Mouse (Mus musculus) midbrain, embryonic 11.5 days (tissue): ENCODE measurements at regions not wholly inside any gene's neighbourhood (a gene's known extent, or its start where the extent isn't known, plus 50 kb on each side); places are given as distances from the start of the nearest gene placed in this dataset.

Source experiments
- ATAC-seq: fragments of 200-750 bp; cut with Nextera tagmentation; 2 replicates; pipeline ENCODE4 v1.8.0; 2017; ENCODE audit warnings: moderate TSS enrichment, moderate library complexity; ENCODE audit not compliant: low FRiP score
- DNase-seq: peaks from one replicate; pipeline ENCODE4 v3.0.0; 2015; ENCODE audit warnings: low spot score; ENCODE audit errors: missing footprints
- H3K27ac ChIP-seq: fragments of 300-500 bp; sonication (generic); 2 replicates; pipeline ENCODE4 v1.5.1; 2014; ENCODE audit warnings: low read depth, low read length
- H3K27me3 ChIP-seq: fragments of 300-500 bp; sonication (generic); 2 replicates; pipeline ENCODE4 v1.6.1; 2014; ENCODE audit warnings: mild to moderate bottlenecking, low read length, moderate library complexity, mixed read lengths; ENCODE audit not compliant: control insufficient read depth, insufficient read depth
- H3K36me3 ChIP-seq: fragments of 300-500 bp; sonication (generic); 2 replicates; pipeline ENCODE4 v1.6.1; 2014; ENCODE audit warnings: mild to moderate bottlenecking, low read length, moderate library complexity, mixed read lengths; ENCODE audit not compliant: control insufficient read depth, insufficient read depth
- H3K4me1 ChIP-seq: fragments of 300-500 bp; sonication (generic); 2 replicates; pipeline ENCODE4 v1.6.1; 2014; ENCODE audit warnings: low read length; ENCODE audit not compliant: control insufficient read depth, insufficient read depth
- H3K4me2 ChIP-seq: fragments of 300-500 bp; sonication (generic); 2 replicates; pipeline ENCODE4 v1.6.1; 2014; ENCODE audit warnings: mild to moderate bottlenecking, moderate library complexity
- H3K4me3 ChIP-seq: fragments of 300-500 bp; sonication (generic); 2 replicates; pipeline ENCODE4 v1.5.1; 2014; ENCODE audit warnings: low read depth, low read length
- H3K9ac ChIP-seq: fragments of 300-500 bp; sonication (generic); 2 replicates; pipeline ENCODE4 v1.6.1; 2014; ENCODE audit warnings: low read length
- H3K9me3 ChIP-seq: fragments of 300-500 bp; sonication (generic); 2 replicates; pipeline ENCODE4 v1.6.1; 2016; ENCODE audit warnings: low read length; ENCODE audit not compliant: control insufficient read depth
- WGBS: fragments of 180-500 bp; shearing (Covaris S2); extraction: QIAGEN DNeasy Blood & Tissue Kit; methylation state at CpG from one replicate; pipeline ENCODE4 v1.1.7; 2014; 5-methylcytosine and 5-hydroxymethylcytosine counted together

- 83% methylated on average over 2 of the region's 2 CpGs for WGBS
- ATAC-seq: no peak
- no peaks in the 10 kb centered on the region for H3K4me1 ChIP-seq
Observed at GRCm38 (mm10) chr8:116289237-116289636, 215.5 kb upstream of the Dynlrb2 start.

GRCm38 (mm10) chr8:116283990-116284389, 220.8 kb upstream of the Dynlrb2 start:
- no peaks in the 10 kb centered on the region for H3K27me3 ChIP-seq
- WGBS: 66% methylated on average over 1 of the region's 3 CpGs
- H3K9me3 ChIP-seq: no peaks in the 10 kb centered on the region
- ATAC-seq (no peak), DNase-seq (no peak)
- no peak overlapping the region for H3K4me2 ChIP-seq
- no peak overlapping the region for H3K27ac ChIP-seq
- no peaks in the 10 kb centered on the region for H3K4me1 ChIP-seq
- H3K36me3 ChIP-seq: no peaks in the 10 kb centered on the region
- H3K9ac ChIP-seq: no peak overlapping the region
- H3K4me3 ChIP-seq: no peak overlapping the region

More at GRCm38 (mm10) chr8:116289237-116289636, 215.5 kb upstream of the Dynlrb2 start:
- H3K27ac ChIP-seq: no peak overlapping the region
- no peaks in the 10 kb centered on the region for H3K36me3 ChIP-seq
- H3K4me3 ChIP-seq: no peak overlapping the region
- DNase-seq: no peak
- H3K9ac ChIP-seq: no peak overlapping the region
- no peak overlapping the region for H3K4me2 ChIP-seq
- no peaks in the 10 kb centered on the region for H3K27me3 ChIP-seq
- H3K9me3 ChIP-seq: no peaks in the 10 kb centered on the region

DNA sequence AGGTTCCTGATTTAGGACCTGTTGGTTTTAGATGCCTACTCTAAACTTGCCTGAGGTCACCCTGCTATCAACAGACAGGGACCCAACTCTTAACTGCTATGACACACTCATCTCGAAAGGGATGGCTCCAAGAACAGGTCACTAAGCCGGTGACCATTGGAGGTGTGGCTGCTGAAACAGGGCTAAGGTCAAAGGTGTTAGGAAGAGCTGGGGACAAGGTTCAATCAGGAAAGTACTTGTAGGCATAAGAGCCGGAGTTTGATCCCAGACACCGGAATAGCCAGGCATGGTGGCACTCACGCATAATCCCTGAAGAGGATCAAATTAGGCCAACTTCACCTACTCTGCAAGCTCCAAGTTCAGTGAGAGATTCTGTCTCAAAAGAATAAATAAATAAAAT, 222.4 kb upstream of the Dynlrb2 start:
- WGBS: 84% methylated on average over 5 of the region's 5 CpGs

DNA sequence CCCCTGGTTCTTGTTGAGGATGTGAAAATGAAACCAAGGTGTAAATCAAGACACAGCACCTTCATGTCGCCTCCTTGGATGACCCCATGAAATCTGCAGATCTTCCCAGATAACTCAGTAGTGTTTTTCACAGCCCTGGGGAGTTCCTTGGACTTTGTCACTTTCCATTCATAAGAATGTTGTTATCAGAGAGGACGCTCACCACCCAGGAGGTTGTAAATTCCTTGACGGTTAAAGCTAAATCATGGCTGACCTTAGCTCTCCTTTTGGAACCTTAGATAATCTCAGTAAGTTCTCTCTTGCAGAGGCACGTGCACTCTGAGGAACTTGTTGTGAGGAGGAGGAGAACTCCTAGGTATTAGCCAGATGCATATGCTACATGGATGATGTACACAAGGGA, 229.8 kb upstream of the Dynlrb2 start:
- no peaks in the 10 kb centered on the region for H3K9me3 ChIP-seq
- H3K36me3 ChIP-seq: no peaks in the 10 kb centered on the region
- no peak overlapping the region for H3K4me3 ChIP-seq
- no peaks in the 10 kb centered on the region for H3K4me1 ChIP-seq
- no peak overlapping the region for H3K27ac ChIP-seq
- H3K9ac ChIP-seq: no peak overlapping the region
- WGBS: 82% methylated on average over 4 of the region's 4 CpGs
- no peak overlapping the region for H3K4me2 ChIP-seq
- no peaks in the 10 kb centered on the region for H3K27me3 ChIP-seq
- DNase-seq (no peak), ATAC-seq (no peak)

More for the DNA sequence above, 222.4 kb upstream of the Dynlrb2 start:
- Histone ChIP-seq H3K4me3 (no peak overlapping the region), H3K9ac (no peak overlapping the region), H3K36me3 (no peaks in the 10 kb centered on the region), H3K27me3 (no peaks in the 10 kb centered on the region), H3K4me1 (no peaks in the 10 kb centered on the region), H3K27ac (no peak overlapping the region), H3K9me3 (no peaks in the 10 kb centered on the region), H3K4me2 (no peak overlapping the region)
- ATAC-seq (no peak), DNase-seq (no peak)

DNA sequence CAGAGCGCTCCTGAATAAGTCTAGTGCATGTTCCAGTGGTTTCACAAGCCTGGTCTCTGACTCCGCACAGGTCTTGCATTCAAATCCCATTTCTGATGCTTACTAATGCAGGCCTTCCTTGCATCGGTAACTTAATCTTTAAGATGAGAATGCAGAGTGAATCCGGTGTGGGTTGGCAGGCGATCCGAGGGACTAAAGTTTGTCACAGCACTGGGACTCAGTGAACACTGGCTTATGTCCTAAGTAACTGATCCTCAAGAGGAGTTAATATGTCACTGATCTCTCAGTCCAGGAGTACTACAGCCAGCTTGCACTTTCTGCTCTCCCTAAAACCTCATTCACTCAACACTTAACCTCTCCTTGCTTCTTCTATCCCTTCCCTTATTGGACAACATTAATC, 233.5 kb upstream of the Dynlrb2 start:
- DNase-seq (no peak), ATAC-seq (no peak)
- H3K27me3 ChIP-seq: no peaks in the 10 kb centered on the region
- no peak overlapping the region for H3K9ac ChIP-seq
- no peaks in the 10 kb centered on the region for H3K36me3 ChIP-seq
- no peak overlapping the region for H3K27ac ChIP-seq
- no peaks in the 10 kb centered on the region for H3K4me1 ChIP-seq
- WGBS: 86% methylated on average over 6 of the region's 6 CpGs
- H3K4me3 ChIP-seq: no peak overlapping the region
- no peak overlapping the region for H3K4me2 ChIP-seq
- H3K9me3 ChIP-seq: no peaks in the 10 kb centered on the region

DNA sequence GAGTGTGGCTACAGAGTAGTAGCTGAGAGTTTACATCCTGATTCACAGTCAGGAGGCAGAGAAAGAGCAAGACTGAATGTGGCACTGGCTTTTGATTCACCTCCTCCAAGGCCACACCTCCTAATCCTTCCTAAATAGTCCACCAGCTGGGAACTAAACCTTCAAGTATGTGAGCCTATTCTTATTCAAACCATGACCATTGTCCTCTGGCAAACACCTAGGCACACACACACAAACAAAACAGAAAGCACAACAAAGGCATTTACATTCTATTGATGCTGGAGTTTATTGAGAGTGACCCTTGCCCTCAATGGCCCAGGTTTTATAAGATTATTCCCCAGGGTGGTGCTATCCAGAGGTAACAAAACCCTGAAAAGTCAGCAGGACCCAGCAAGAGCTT, 235.4 kb upstream of the Dynlrb2 start:
- no peak overlapping the region for H3K4me2 ChIP-seq
- H3K4me3 ChIP-seq: no peak overlapping the region
- H3K4me1 ChIP-seq: no peaks in the 10 kb centered on the region
- no peak for ATAC-seq
- H3K9ac ChIP-seq: no peak overlapping the region
- H3K9me3 ChIP-seq: no peaks in the 10 kb centered on the region
- H3K36me3 ChIP-seq: no peaks in the 10 kb centered on the region
- no peak overlapping the region for H3K27ac ChIP-seq
- no peaks in the 10 kb centered on the region for H3K27me3 ChIP-seq
- no peak for DNase-seq

DNA sequence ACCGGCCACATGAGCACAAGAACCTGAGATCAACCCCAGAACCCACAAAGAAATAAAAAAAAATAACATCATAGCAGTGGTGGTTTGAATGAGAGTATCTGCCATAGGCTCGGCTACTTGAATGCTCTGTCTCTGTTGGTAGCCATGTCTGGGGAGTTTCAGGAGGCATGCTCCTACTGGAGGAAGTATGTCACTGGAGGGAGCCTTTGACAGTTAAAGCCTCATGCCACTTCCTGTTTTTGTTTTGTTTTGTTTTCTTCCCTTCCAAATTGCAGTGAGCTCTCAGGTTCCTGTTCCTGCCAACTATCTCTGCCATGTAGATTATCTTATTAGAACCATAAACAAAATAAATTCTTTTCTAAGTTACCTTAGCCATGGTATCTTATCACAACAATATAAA, 236.1 kb upstream of the Dynlrb2 start:
- H3K4me2 ChIP-seq: no peak overlapping the region
- no peak overlapping the region for H3K9ac ChIP-seq
- no peaks in the 10 kb centered on the region for H3K9me3 ChIP-seq
- 84% methylated on average over 2 of the region's 2 CpGs for WGBS
- H3K27ac ChIP-seq: no peak overlapping the region
- no peaks in the 10 kb centered on the region for H3K27me3 ChIP-seq
- H3K4me3 ChIP-seq: no peak overlapping the region
- no peaks in the 10 kb centered on the region for H3K36me3 ChIP-seq
- ATAC-seq (no peak), DNase-seq (no peak)
- no peaks in the 10 kb centered on the region for H3K4me1 ChIP-seq

DNA sequence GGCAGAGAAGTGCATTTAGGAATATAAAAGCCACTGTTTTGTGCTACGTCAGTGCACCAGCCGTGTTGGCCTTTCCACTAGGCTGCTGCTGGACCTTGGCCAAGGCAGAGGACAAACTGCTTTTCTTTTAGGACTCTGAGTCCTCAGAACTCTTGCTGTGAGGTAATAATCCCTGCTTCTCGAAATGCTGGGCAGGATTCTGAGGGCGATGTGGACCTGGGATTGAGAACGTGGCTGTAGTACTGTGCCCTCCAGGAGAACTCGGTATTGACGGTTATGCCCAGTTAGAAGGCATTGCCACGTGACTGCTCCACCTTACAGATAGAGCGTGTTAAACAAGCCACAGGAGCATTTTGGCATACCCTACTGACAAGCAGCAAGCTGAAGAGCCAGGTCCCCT, 236.6 kb upstream of the Dynlrb2 start:
- H3K4me1 ChIP-seq: no peaks in the 10 kb centered on the region
- WGBS: 83% methylated on average over 9 of the region's 9 CpGs
- ATAC-seq: no peak

GRCm38 (mm10) chr8:116267021-116267420, 237.8 kb upstream of the Dynlrb2 start:
- 60% methylated on average over 4 of the region's 4 CpGs for WGBS
- H3K27me3 ChIP-seq: no peaks in the 10 kb centered on the region
- H3K4me2 ChIP-seq: no peak overlapping the region
- ATAC-seq (no peak), DNase-seq (no peak)
- no peak overlapping the region for H3K4me3 ChIP-seq
- H3K9ac ChIP-seq: no peak overlapping the region
- no peaks in the 10 kb centered on the region for H3K4me1 ChIP-seq
- no peak overlapping the region for H3K27ac ChIP-seq
- no peaks in the 10 kb centered on the region for H3K9me3 ChIP-seq
- H3K36me3 ChIP-seq: no peaks in the 10 kb centered on the region

More for the DNA sequence above, 236.6 kb upstream of the Dynlrb2 start:
- Histone ChIP-seq H3K4me2 (no peak overlapping the region), H3K9me3 (no peaks in the 10 kb centered on the region), H3K27me3 (no peaks in the 10 kb centered on the region), H3K9ac (no peak overlapping the region), H3K36me3 (no peaks in the 10 kb centered on the region), H3K27ac (no peak overlapping the region), H3K4me3 (no peak overlapping the region)
- no peak for DNase-seq

GRCm38 (mm10) chr8:116265591-116265990, 239.2 kb upstream of the Dynlrb2 start:
- no peak for DNase-seq
- WGBS: 95% methylated on average over 3 of the region's 3 CpGs
- Histone ChIP-seq H3K36me3 (no peaks in the 10 kb centered on the region), H3K4me3 (no peak overlapping the region), H3K9me3 (no peaks in the 10 kb centered on the region), H3K4me1 (no peaks in the 10 kb centered on the region), H3K27ac (no peak overlapping the region), H3K27me3 (no peaks in the 10 kb centered on the region), H3K9ac (no peak overlapping the region), H3K4me2 (no peak overlapping the region)
- no peak for ATAC-seq
